Mouse (Mus musculus) liver, adult 2 months (tissue): ENCODE measurements around the gene Klf7.

ENCODE experiments used
- CTCF ChIP-seq: fragments of 200-500 bp; IDR thresholded peaks from 2 replicates; pipeline ENCODE4 v1.5.1; 2011; ENCODE audit warnings: low read depth, low read length, control low read depth
- POLR2A ChIP-seq: fragments of 200-500 bp; IDR thresholded peaks from 2 replicates; pipeline ENCODE4 v1.6.1; 2011; ENCODE audit warnings: low read length, control low read depth; ENCODE audit not compliant: insufficient read depth; ENCODE audit errors: extremely low read depth

- TF ChIP-seq POLR2A: no peak
- TF ChIP-seq CTCF: no peak
Measured at GRCm38 (mm10) chr1:64104665-64105064, 17.4 kb downstream of the Klf7 start.
